Mouse (Mus musculus): ENCODE measurements at regions not wholly inside any gene's neighbourhood (a gene's known extent, or its start where the extent isn't known, plus 50 kb on each side); places are given as distances from the start of the nearest gene placed in this dataset.

- TF ChIP-seq CTCF (IDR thresholded peaks at IDR 0.05; ENCODE audit: extremely low read depth, insufficient read depth, insufficient read length, insufficient replicate concordance) (no peak), POLR2A (IDR thresholded peaks at IDR 0.05; ENCODE audit: low read depth, low read length) (no peak)
Observed at GRCm38 (mm10) chr1:194056544-194056943, 561.5 kb upstream of the Plxna2 start.

GRCm38 (mm10) chr1:194049746-194050351, 568.2 kb upstream of the Plxna2 start:
- H3K4me1 ChIP-seq (ENCODE audit: control insufficient read depth, insufficient read depth, insufficient read length), result no peaks in the 10 kb centered on the region
- no peak for DNase-seq (ENCODE audit: low read depth in 1 of 2, low spot score in 2 of 2)
- TF ChIP-seq CTCF (IDR thresholded peaks at IDR 0.05; ENCODE audit: extremely low read depth, insufficient read depth, insufficient read length, insufficient replicate concordance) (no peak), POLR2A (IDR thresholded peaks at IDR 0.05; ENCODE audit: low read depth, low read length) (no peak)
- H3K4me3 ChIP-seq (ENCODE audit: extremely low read depth, insufficient read depth, insufficient read length), result no peak overlapping the region
- no peaks in the 10 kb centered on the region for H3K27me3 ChIP-seq (ENCODE audit: control insufficient read depth, insufficient read depth, low read length)
- WGBS, result 30% methylated on average over 4 of the region's 4 CpGs
- no peak overlapping the region for H3K27ac ChIP-seq (ENCODE audit: insufficient read depth, low read length)
- H3K36me3 ChIP-seq (ENCODE audit: control insufficient read depth, insufficient read depth, low read length), result no peaks in the 10 kb centered on the region

More at GRCm38 (mm10) chr1:194056544-194056943, 561.5 kb upstream of the Plxna2 start:
- no peak overlapping the region for H3K27ac ChIP-seq (ENCODE audit: insufficient read depth, low read length)
- H3K4me3 ChIP-seq (ENCODE audit: extremely low read depth, insufficient read depth, insufficient read length), result no peak overlapping the region
- no peaks in the 10 kb centered on the region for H3K4me1 ChIP-seq (ENCODE audit: control insufficient read depth, insufficient read depth, insufficient read length)
- WGBS, result 0% methylated on average over 1 of the region's 1 CpGs
- no peaks in the 10 kb centered on the region for H3K36me3 ChIP-seq (ENCODE audit: control insufficient read depth, insufficient read depth, low read length)
- no peak for DNase-seq (ENCODE audit: low read depth in 1 of 2, low spot score in 2 of 2)
- H3K27me3 ChIP-seq (ENCODE audit: control insufficient read depth, insufficient read depth, low read length), result no peaks in the 10 kb centered on the region

- no peak overlapping the region for H3K27ac ChIP-seq (ENCODE audit: insufficient read depth, low read length)
- 66% methylated on average over 8 of the region's 8 CpGs for WGBS
- H3K4me1 ChIP-seq (ENCODE audit: control insufficient read depth, insufficient read depth, insufficient read length), result no peaks in the 10 kb centered on the region
- no peaks in the 10 kb centered on the region for H3K27me3 ChIP-seq (ENCODE audit: control insufficient read depth, insufficient read depth, low read length)
- DNase-seq (ENCODE audit: low read depth in 1 of 2, low spot score in 2 of 2), result no peak
- H3K4me3 ChIP-seq (ENCODE audit: extremely low read depth, insufficient read depth, insufficient read length), result no peak overlapping the region
- TF ChIP-seq POLR2A (IDR thresholded peaks at IDR 0.05; ENCODE audit: low read depth, low read length) (no peak), CTCF (IDR thresholded peaks at IDR 0.05; ENCODE audit: extremely low read depth, insufficient read depth, insufficient read length, insufficient replicate concordance) (no peak)
- no peaks in the 10 kb centered on the region for H3K36me3 ChIP-seq (ENCODE audit: control insufficient read depth, insufficient read depth, low read length)
Observed at GRCm38 (mm10) chr1:194041393-194042352, 576.3 kb upstream of the Plxna2 start.

GRCm38 (mm10) chr1:194038711-194039110, 579.3 kb upstream of the Plxna2 start:
- TF ChIP-seq CTCF (IDR thresholded peaks at IDR 0.05; ENCODE audit: extremely low read depth, insufficient read depth, insufficient read length, insufficient replicate concordance) (no peak), POLR2A (IDR thresholded peaks at IDR 0.05; ENCODE audit: low read depth, low read length) (no peak)
- no peak overlapping the region for H3K27ac ChIP-seq (ENCODE audit: insufficient read depth, low read length)
- no peak for DNase-seq (ENCODE audit: low read depth in 1 of 2, low spot score in 2 of 2)

GRCm38 (mm10) chr1:194034199-194034883, 583.7 kb upstream of the Plxna2 start:
- no peak for DNase-seq (ENCODE audit: low read depth in 1 of 2, low spot score in 2 of 2)
- no peak overlapping the region for H3K4me3 ChIP-seq (ENCODE audit: extremely low read depth, insufficient read depth, insufficient read length)
- no peak for TF ChIP-seq POLR2A (IDR thresholded peaks at IDR 0.05; ENCODE audit: low read depth, low read length)
- TF ChIP-seq CTCF (IDR thresholded peaks at IDR 0.05; ENCODE audit: extremely low read depth, insufficient read depth, insufficient read length, insufficient replicate concordance), result no peak
- H3K27me3 ChIP-seq (ENCODE audit: control insufficient read depth, insufficient read depth, low read length), result no peaks in the 10 kb centered on the region
- H3K4me1 ChIP-seq (ENCODE audit: control insufficient read depth, insufficient read depth, insufficient read length), result no peaks in the 10 kb centered on the region
- 90% methylated on average over 5 of the region's 5 CpGs for WGBS
- H3K27ac ChIP-seq (ENCODE audit: insufficient read depth, low read length), result no peak overlapping the region
- H3K36me3 ChIP-seq (ENCODE audit: control insufficient read depth, insufficient read depth, low read length), result no peaks in the 10 kb centered on the region

More at GRCm38 (mm10) chr1:194038711-194039110, 579.3 kb upstream of the Plxna2 start:
- Histone ChIP-seq H3K27me3 (ENCODE audit: control insufficient read depth, insufficient read depth, low read length) (no peaks in the 10 kb centered on the region), H3K4me1 (ENCODE audit: control insufficient read depth, insufficient read depth, insufficient read length) (no peaks in the 10 kb centered on the region), H3K36me3 (ENCODE audit: control insufficient read depth, insufficient read depth, low read length) (no peaks in the 10 kb centered on the region), H3K4me3 (ENCODE audit: extremely low read depth, insufficient read depth, insufficient read length) (no peak overlapping the region)

GRCm38 (mm10) chr1:194032603-194033002, 585.4 kb upstream of the Plxna2 start:
- Histone ChIP-seq H3K27me3 (ENCODE audit: control insufficient read depth, insufficient read depth, low read length) (no peaks in the 10 kb centered on the region), H3K27ac (ENCODE audit: insufficient read depth, low read length) (no peak overlapping the region), H3K4me3 (ENCODE audit: extremely low read depth, insufficient read depth, insufficient read length) (no peak overlapping the region), H3K4me1 (ENCODE audit: control insufficient read depth, insufficient read depth, insufficient read length) (no peaks in the 10 kb centered on the region), H3K36me3 (ENCODE audit: control insufficient read depth, insufficient read depth, low read length) (no peaks in the 10 kb centered on the region)
- no peak for DNase-seq (ENCODE audit: low read depth in 1 of 2, low spot score in 2 of 2)
- 88% methylated on average over 1 of the region's 1 CpGs for WGBS
- no peak for TF ChIP-seq POLR2A (IDR thresholded peaks at IDR 0.05; ENCODE audit: low read depth, low read length)
- TF ChIP-seq CTCF (IDR thresholded peaks at IDR 0.05; ENCODE audit: extremely low read depth, insufficient read depth, insufficient read length, insufficient replicate concordance), result no peak
